Mouse (Mus musculus) limb, embryonic 10.5 days (tissue): Measurements from ENCODE around the gene Fam173b. TPM values are rescaled to one million over a fixed set of nuclear protein-coding genes. Genes with fewer than 3 reads are reported as not detected.
"Not testable (repeated sequence)": the region's sequence is repeated elsewhere in the genome, so short reads cannot be mapped to it uniquely, and the experiment has no call there.

Experiments used
- DNase-seq: peaks from one replicate; pipeline ENCODE4 v3.0.0-alpha.2; 2017; ENCODE audit warnings: low spot score
- H3K27ac ChIP-seq: fragments of 300-500 bp; sonication (generic); 2 replicates; pipeline ENCODE4 v1.5.1; 2016; ENCODE audit warnings: mild to moderate bottlenecking
- H3K27me3 ChIP-seq: fragments of 300-500 bp; sonication (generic); 2 replicates; pipeline ENCODE4 v1.6.1; 2016; ENCODE audit warnings: low read depth, mild to moderate bottlenecking; ENCODE audit not compliant: poor library complexity, severe bottlenecking
- H3K36me3 ChIP-seq: fragments of 300-500 bp; sonication (generic); 2 replicates; pipeline ENCODE4 v1.6.1; 2016; ENCODE audit warnings: mild to moderate bottlenecking, moderate library complexity
- H3K4me1 ChIP-seq: fragments of 300-500 bp; sonication (generic); 2 replicates; pipeline ENCODE4 v1.6.1; 2016
- H3K4me3 ChIP-seq: fragments of 300-500 bp; sonication (generic); 2 replicates; pipeline ENCODE4 v1.5.1; 2016; ENCODE audit warnings: mild to moderate bottlenecking, moderate library complexity
- H3K9me3 ChIP-seq: fragments of 300-500 bp; sonication (generic); replicated peaks from 2 replicates; pipeline ENCODE4 v1.6.1; 2016; ENCODE audit warnings: mild to moderate bottlenecking
- WGBS: fragments of 180-500 bp; shearing (Covaris S2); methylation state at CpG from one replicate; pipeline ENCODE4 v1.1.7; 2016; 5-methylcytosine and 5-hydroxymethylcytosine counted together
- polyA plus RNA-seq: library from polyadenylated mRNA; unstranded; fragments of >200 nt; fragmentation: Nextera tagmentation; extraction: Ambion mirVana; gene quantifications from 2 replicates; pipeline ENCODE4 v1.2.1, GENCODE M21; 2016

Fam173b gene
- polyA plus RNA-seq, 1 experiment from 2014 or later = 14.7 TPM

- WGBS = 89% methylated on average over 16 of the region's 16 CpGs
- no peak overlapping the region for H3K27ac ChIP-seq
- no peak overlapping the region for H3K4me3 ChIP-seq
- peaks cover 8% of the 10 kb centered on the region for H3K4me1 ChIP-seq
- no peak for DNase-seq
- no peaks in the 10 kb centered on the region for H3K9me3 ChIP-seq
- H3K36me3 ChIP-seq = no peaks in the 10 kb centered on the region
- no peaks in the 10 kb centered on the region for H3K27me3 ChIP-seq
Observed at GRCm38 (mm10) chr15:31571906-31572722, 29.5 kb upstream of the Fam173b start.

GRCm38 (mm10) chr15:31573287-31573686 is 28.4 kb upstream of the Fam173b start:
- H3K27ac ChIP-seq = no peak overlapping the region
- peaks cover 7% of the 10 kb centered on the region for H3K4me1 ChIP-seq
- no peaks in the 10 kb centered on the region for H3K27me3 ChIP-seq
- H3K4me3 ChIP-seq = no peak overlapping the region
- no peaks in the 10 kb centered on the region for H3K36me3 ChIP-seq
- no peaks in the 10 kb centered on the region for H3K9me3 ChIP-seq
- 89% methylated on average over 4 of the region's 4 CpGs for WGBS
- DNase-seq = no peak

GRCm38 (mm10) chr15:31573692-31574091 is 28.0 kb upstream of the Fam173b start:
- DNase-seq = no peak
- H3K9me3 ChIP-seq = no peaks in the 10 kb centered on the region
- H3K27me3 ChIP-seq = no peaks in the 10 kb centered on the region
- H3K27ac ChIP-seq = no peak overlapping the region
- H3K4me1 ChIP-seq = peaks cover 3% of the 10 kb centered on the region
- H3K4me3 ChIP-seq = no peak overlapping the region
- no peaks in the 10 kb centered on the region for H3K36me3 ChIP-seq

DNA sequence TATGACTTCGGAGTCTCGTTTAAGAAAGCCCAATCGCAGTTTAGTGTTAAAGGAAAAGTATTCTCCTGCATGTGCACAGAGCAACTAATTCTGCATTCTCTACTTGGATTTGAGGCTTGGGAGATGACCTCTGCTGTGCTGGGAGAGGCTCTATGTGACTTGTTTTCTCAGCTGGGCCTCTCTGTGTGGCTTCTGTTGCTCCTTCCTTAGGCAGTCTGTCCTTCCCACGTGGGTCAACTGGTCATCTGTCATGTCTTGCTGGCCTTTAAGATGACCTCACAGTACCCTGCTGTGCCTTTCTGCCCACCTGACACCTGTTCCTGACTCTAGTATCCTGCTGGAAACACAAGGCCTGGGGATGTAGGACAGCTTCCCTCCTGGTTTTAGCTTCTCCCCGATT is 25.6 kb upstream of the Fam173b start:
- Histone ChIP-seq H3K4me1 (no peaks in the 10 kb centered on the region), H3K9me3 (no peaks in the 10 kb centered on the region), H3K4me3 (no peak overlapping the region), H3K27me3 (no peaks in the 10 kb centered on the region), H3K27ac (no peak overlapping the region), H3K36me3 (no peaks in the 10 kb centered on the region)
- no peak for DNase-seq
- 74% methylated on average over 5 of the region's 5 CpGs for WGBS

- H3K4me1 ChIP-seq, DNase-seq, H3K4me3 ChIP-seq, H3K27ac ChIP-seq, H3K27me3 ChIP-seq, H3K9me3 ChIP-seq, H3K36me3 ChIP-seq: not testable (repeated sequence)
- WGBS = 91% methylated on average over 2 of the region's 2 CpGs
Observed at GRCm38 (mm10) chr15:31581086-31581485, 20.6 kb upstream of the Fam173b start.

DNA sequence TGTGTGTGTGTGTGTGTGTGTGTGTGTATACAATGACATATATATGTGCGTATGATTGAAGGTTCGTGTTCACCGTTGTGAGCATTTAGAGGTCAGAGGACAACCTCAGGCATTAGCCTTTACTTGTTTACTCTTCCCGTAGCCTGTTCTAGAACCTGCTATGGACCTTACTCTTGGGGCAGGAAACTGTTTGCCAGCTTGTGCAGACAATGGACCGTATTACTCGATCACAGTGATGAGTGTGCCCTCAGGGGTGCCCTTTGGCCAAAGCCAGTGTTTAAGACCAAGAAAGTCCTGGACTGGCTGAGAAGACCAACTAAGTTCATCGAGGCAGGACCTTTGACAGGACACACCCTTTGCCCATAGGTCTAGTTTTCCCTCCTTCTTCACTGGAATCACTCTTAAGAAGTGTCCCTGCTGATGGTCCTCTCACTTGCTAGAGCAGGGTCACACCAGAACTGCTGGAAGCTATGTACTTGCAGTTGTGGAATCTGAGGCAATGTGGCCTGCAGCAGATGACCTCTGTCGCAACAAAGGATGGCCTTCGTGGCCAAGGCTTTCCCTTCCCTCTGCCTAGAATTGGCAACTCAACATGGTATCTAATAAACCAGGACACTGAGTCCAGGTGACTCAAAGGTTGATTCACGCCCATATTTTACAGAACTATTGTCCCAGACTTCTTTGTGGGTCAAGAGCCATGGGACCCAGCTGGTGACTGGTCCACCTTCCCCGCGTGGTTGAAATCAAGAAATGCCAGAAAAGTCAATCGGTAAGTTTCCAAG is 18.2 kb upstream of the Fam173b start:
- Histone ChIP-seq H3K4me3 (no peak overlapping the region), H3K9me3 (no peaks in the 10 kb centered on the region), H3K27me3 (no peaks in the 10 kb centered on the region), H3K4me1 (no peaks in the 10 kb centered on the region), H3K27ac (no peak overlapping the region), H3K36me3 (peaks cover 2% of the 10 kb centered on the region)
- DNase-seq = no peak
- WGBS = 90% methylated on average over 13 of the region's 13 CpGs

GRCm38 (mm10) chr15:31585238-31585637 is 16.4 kb upstream of the Fam173b start:
- H3K27ac ChIP-seq = no peak overlapping the region
- WGBS = 84% methylated on average over 7 of the region's 7 CpGs
- H3K4me1 ChIP-seq = no peaks in the 10 kb centered on the region
- no peak overlapping the region for H3K4me3 ChIP-seq
- no peaks in the 10 kb centered on the region for H3K9me3 ChIP-seq
- H3K36me3 ChIP-seq = peaks cover 19% of the 10 kb centered on the region
- DNase-seq = no peak
- no peaks in the 10 kb centered on the region for H3K27me3 ChIP-seq

- 87% methylated on average over 5 of the region's 5 CpGs for WGBS
- H3K27ac ChIP-seq = no peak overlapping the region
- no peak for DNase-seq
- peaks cover 27% of the 10 kb centered on the region for H3K36me3 ChIP-seq
- no peaks in the 10 kb centered on the region for H3K4me1 ChIP-seq
- H3K27me3 ChIP-seq = no peaks in the 10 kb centered on the region
- no peak overlapping the region for H3K4me3 ChIP-seq
- H3K9me3 ChIP-seq = no peaks in the 10 kb centered on the region
Observed at GRCm38 (mm10) chr15:31586088-31586487, 15.6 kb upstream of the Fam173b start.

GRCm38 (mm10) chr15:31586519-31586918 is 15.1 kb upstream of the Fam173b start:
- H3K4me3 ChIP-seq = no peak overlapping the region
- H3K27ac ChIP-seq = no peak overlapping the region
- no peaks in the 10 kb centered on the region for H3K27me3 ChIP-seq
- H3K36me3 ChIP-seq = peaks cover 32% of the 10 kb centered on the region
- no peaks in the 10 kb centered on the region for H3K9me3 ChIP-seq
- 14% methylated on average over 4 of the region's 4 CpGs for WGBS
- peak; percentile 92 for DNase-seq
- H3K4me1 ChIP-seq = no peaks in the 10 kb centered on the region

DNA sequence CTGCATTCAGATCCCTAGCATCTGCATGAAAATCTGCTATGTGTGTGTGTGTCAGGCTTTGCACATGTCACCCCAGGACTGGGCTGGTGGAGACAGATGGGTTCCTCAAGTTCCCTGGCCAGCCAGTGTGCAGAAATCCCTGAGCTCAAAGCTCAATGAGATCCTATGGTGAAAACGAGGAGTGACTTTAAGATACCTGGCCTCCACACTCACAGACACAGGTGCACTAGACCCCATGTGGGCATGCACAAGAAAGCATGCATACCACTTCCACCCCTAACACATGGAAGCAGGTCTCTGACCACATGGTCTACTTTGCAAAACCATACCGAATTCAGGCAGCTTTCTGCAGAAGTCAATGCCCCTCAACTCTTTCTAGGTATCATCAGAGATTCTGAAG is 13.9 kb upstream of the Fam173b start:
- Histone ChIP-seq H3K27ac (no peak overlapping the region), H3K9me3 (no peaks in the 10 kb centered on the region), H3K27me3 (no peaks in the 10 kb centered on the region), H3K36me3 (peaks cover 44% of the 10 kb centered on the region), H3K4me1 (no peaks in the 10 kb centered on the region), H3K4me3 (no peak overlapping the region)
- no peak for DNase-seq
- WGBS = 75% methylated on average over 2 of the region's 2 CpGs

DNA sequence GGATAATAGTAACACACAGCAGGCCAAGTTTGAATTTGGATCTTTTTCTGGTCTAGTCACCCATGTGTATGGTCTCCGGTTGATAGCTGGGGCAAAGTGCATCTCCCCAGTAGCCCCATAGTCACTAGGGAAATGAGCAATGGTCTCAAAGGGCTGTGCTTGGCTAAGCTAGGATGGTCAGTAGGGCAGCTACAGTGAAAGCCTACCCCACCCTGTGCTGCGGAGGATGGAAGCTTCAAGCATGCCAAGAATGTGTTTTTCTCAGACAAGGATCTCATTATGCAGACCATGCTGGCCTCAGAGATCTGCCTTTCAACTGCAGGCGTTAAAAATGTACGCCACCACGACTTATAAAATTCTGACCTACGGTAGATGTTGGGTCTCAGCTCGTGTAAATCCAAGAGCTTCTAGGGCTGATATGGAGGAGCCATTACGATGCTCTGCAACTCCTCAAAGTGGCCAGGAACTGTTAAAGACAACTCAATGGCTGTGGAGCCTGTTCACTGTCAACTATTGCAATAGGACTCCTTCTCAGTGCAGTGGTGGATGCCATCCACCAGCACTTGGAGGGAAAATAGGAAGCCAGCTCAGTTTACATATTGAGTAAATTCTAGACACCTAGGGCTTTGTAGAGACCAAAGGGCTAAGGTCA is 12.5 kb upstream of the Fam173b start:
- peaks cover 58% of the 10 kb centered on the region for H3K36me3 ChIP-seq
- WGBS = 80% methylated on average over 8 of the region's 8 CpGs
- no peak for DNase-seq
- no peak overlapping the region for H3K27ac ChIP-seq
- no peaks in the 10 kb centered on the region for H3K27me3 ChIP-seq
- H3K4me3 ChIP-seq = no peak overlapping the region
- H3K9me3 ChIP-seq = no peaks in the 10 kb centered on the region
- H3K4me1 ChIP-seq = no peaks in the 10 kb centered on the region

- Histone ChIP-seq H3K4me1 (no peaks in the 10 kb centered on the region), H3K9me3 (no peaks in the 10 kb centered on the region), H3K27me3 (no peaks in the 10 kb centered on the region), H3K27ac (no peak overlapping the region), H3K36me3 (peaks cover 68% of the 10 kb centered on the region), H3K4me3 (no peak overlapping the region)
- no peak for DNase-seq
- WGBS = 94% methylated on average over 5 of the region's 5 CpGs
Observed at GRCm38 (mm10) chr15:31590176-31590575, 11.5 kb upstream of the Fam173b start.

GRCm38 (mm10) chr15:31592531-31592930 is 9.1 kb upstream of the Fam173b start:
- Histone ChIP-seq H3K9me3 (no peaks in the 10 kb centered on the region), H3K27me3 (no peaks in the 10 kb centered on the region), H3K4me1 (no peaks in the 10 kb centered on the region), H3K27ac (no peak overlapping the region), H3K36me3 (peaks cover 92% of the 10 kb centered on the region), H3K4me3 (no peak overlapping the region)
- 92% methylated on average over 8 of the region's 8 CpGs for WGBS
- no peak for DNase-seq
